Mouse (Mus musculus) neural tube, embryonic 13.5 days (tissue): Measurements from ENCODE around the gene Tnfrsf9. TPM values are rescaled to one million over a fixed set of nuclear protein-coding genes. Genes with fewer than 3 reads are reported as not detected.

Experiments used
- ATAC-seq: fragments of 200-750 bp; cut with Nextera tagmentation; 2 replicates; pipeline ENCODE4 v1.8.0; 2017; ENCODE audit warnings: low read depth, mild to moderate bottlenecking, moderate TSS enrichment, moderate library complexity
- H3K27ac ChIP-seq: fragments of 300-500 bp; sonication (generic); replicated peaks from 2 replicates; pipeline ENCODE4 v1.5.1; 2015; ENCODE audit warnings: moderate library complexity, mild to moderate bottlenecking, inconsistent platforms
- H3K27me3 ChIP-seq: fragments of 300-500 bp; sonication (generic); 2 replicates; pipeline ENCODE4 v1.6.1; 2015; ENCODE audit warnings: mild to moderate bottlenecking, inconsistent platforms
- H3K36me3 ChIP-seq: fragments of 300-500 bp; sonication (generic); 2 replicates; pipeline ENCODE4 v1.6.1; 2015; ENCODE audit warnings: mild to moderate bottlenecking, inconsistent platforms
- H3K4me1 ChIP-seq: fragments of 300-500 bp; sonication (generic); replicated peaks from 2 replicates; pipeline ENCODE4 v1.6.1; 2015; ENCODE audit warnings: inconsistent platforms
- H3K4me2 ChIP-seq: fragments of 300-500 bp; sonication (generic); 2 replicates; pipeline ENCODE4 v1.6.1; 2015; ENCODE audit warnings: inconsistent platforms, mild to moderate bottlenecking, moderate library complexity
- H3K4me3 ChIP-seq: fragments of 300-500 bp; sonication (generic); 2 replicates; pipeline ENCODE4 v1.5.1; 2015; ENCODE audit warnings: mild to moderate bottlenecking, inconsistent platforms
- H3K9ac ChIP-seq: fragments of 300-500 bp; sonication (generic); 2 replicates; pipeline ENCODE4 v1.6.1; 2015; ENCODE audit warnings: moderate library complexity, mild to moderate bottlenecking, inconsistent platforms
- H3K9me3 ChIP-seq: fragments of 300-500 bp; sonication (generic); 2 replicates; pipeline ENCODE4 v1.6.1; 2016; ENCODE audit warnings: inconsistent platforms
- WGBS: fragments of 180-500 bp; shearing (Covaris S2); methylation state at CpG from one replicate; pipeline ENCODE4 v1.1.7; 2015; 5-methylcytosine and 5-hydroxymethylcytosine counted together
- polyA plus RNA-seq: library from polyadenylated mRNA; unstranded; fragments of >200 nt; fragmentation: Nextera tagmentation; extraction: Ambion mirVana; gene quantifications from 2 replicates; pipeline ENCODE4 v1.2.1, GENCODE M21; 2015

The Tnfrsf9 gene
- polyA plus RNA-seq, 1 experiment from 2014 or later = 0.50 TPM

DNA sequence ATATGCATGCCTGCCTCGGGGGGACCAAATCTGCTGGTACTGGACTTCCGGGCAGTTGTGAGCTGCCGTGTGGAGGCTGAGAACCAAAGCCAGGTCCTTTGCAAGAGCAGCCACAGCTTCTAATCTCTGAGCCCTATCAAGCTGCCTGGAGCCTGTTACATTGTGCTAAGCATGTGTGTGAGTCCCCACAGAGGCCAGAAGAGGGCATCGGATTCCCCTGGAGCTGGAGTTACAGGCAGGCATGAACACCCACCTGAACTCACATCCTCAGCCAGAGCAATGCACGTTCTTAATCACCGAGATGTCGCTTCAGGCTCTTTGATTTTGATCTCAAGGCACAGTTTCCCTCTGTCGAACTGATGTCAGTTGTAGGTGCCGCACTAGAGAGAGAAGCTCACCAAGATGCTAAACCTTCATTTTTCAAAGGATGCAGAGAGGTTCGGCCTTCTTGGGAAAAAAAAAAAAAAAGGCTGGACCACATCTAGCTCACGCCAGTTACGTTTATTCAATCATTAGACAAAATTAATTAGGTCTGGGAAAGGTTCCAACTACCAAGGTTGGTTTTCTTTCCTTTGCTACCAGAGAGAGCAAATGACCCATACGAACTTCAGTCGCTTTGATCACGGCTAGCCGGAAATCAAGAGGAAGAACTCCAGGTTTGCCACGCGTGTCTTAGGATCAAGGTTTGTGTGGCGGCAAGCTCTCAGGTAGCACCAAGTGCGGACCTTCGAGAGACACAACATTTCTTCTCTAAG lies 64.0 kb downstream of the Tnfrsf9 start:
- WGBS = 87% methylated on average over 21 of the region's 21 CpGs
- H3K36me3 ChIP-seq = no peaks in the 10 kb centered on the region

GRCm38 (mm10) chr4:150979455-150979854 lies 65.1 kb downstream of the Tnfrsf9 start:
- H3K9me3 ChIP-seq = no peaks in the 10 kb centered on the region
- ATAC-seq = no peak
- H3K27ac ChIP-seq = no peak overlapping the region
- no peak overlapping the region for H3K9ac ChIP-seq
- no peak overlapping the region for H3K4me3 ChIP-seq
- H3K4me1 ChIP-seq = no peaks in the 10 kb centered on the region
- 85% methylated on average over 9 of the region's 9 CpGs for whole genome bisulfite sequencing
- H3K27me3 ChIP-seq = no peaks in the 10 kb centered on the region
- no peaks in the 10 kb centered on the region for H3K36me3 ChIP-seq
- H3K4me2 ChIP-seq = no peak overlapping the region

More for the DNA sequence above, 64.0 kb downstream of the Tnfrsf9 start:
- no peaks in the 10 kb centered on the region for H3K4me1 ChIP-seq
- no peak overlapping the region for H3K4me2 ChIP-seq
- H3K27ac ChIP-seq = no peak overlapping the region
- no peaks in the 10 kb centered on the region for H3K9me3 ChIP-seq
- no peak for ATAC-seq
- H3K9ac ChIP-seq = no peak overlapping the region
- no peaks in the 10 kb centered on the region for H3K27me3 ChIP-seq
- no peak overlapping the region for H3K4me3 ChIP-seq

GRCm38 (mm10) chr4:150980153-150980552 lies 65.8 kb downstream of the Tnfrsf9 start:
- Histone ChIP-seq H3K27me3 (no peaks in the 10 kb centered on the region), H3K36me3 (no peaks in the 10 kb centered on the region), H3K4me1 (no peaks in the 10 kb centered on the region), H3K9me3 (no peaks in the 10 kb centered on the region), H3K4me3 (no peak overlapping the region), H3K27ac (no peak overlapping the region), H3K9ac (no peak overlapping the region), H3K4me2 (no peak overlapping the region)
- WGBS = 87% methylated on average over 5 of the region's 5 CpGs
- ATAC-seq = no peak

GRCm38 (mm10) chr4:150990148-150990547 lies 75.8 kb downstream of the Tnfrsf9 start:
- no peaks in the 10 kb centered on the region for H3K27me3 ChIP-seq
- H3K9ac ChIP-seq = no peak overlapping the region
- WGBS = 52% methylated on average over 6 of the region's 6 CpGs
- ATAC-seq = no peak
- H3K4me3 ChIP-seq = no peak overlapping the region
- no peak overlapping the region for H3K27ac ChIP-seq
- no peak overlapping the region for H3K4me2 ChIP-seq
- no peaks in the 10 kb centered on the region for H3K4me1 ChIP-seq
- no peaks in the 10 kb centered on the region for H3K36me3 ChIP-seq
- no peaks in the 10 kb centered on the region for H3K9me3 ChIP-seq

Other genes starting within 250 kb of the Tnfrsf9 start
- gene Errfi1, start 60.6 kb upstream of the Tnfrsf9 start, polyA plus RNA-seq = 57.9 and 60.4 TPM in 2 replicates
- gene Park7, start 125 bp upstream of the Tnfrsf9 start, polyA plus RNA-seq = 369 and 374 TPM in 2 replicates
- 0.81 and 1.3 TPM in 2 replicates for gene Uts2, start 82.5 kb downstream of the Tnfrsf9 start, polyA plus RNA-seq
- 3.7 and 3.9 TPM in 2 replicates for gene Per3, start 130.1 kb downstream of the Tnfrsf9 start, polyA plus RNA-seq
- 55.6 and 69.1 TPM in 2 replicates for gene Vamp3, start 143.4 kb downstream of the Tnfrsf9 start, polyA plus RNA-seq
- 0.36 TPM in 1 of 2 replicates, not detected in the other for gene Gm13090, start 175.0 kb downstream of the Tnfrsf9 start, polyA plus RNA-seq